Mouse (Mus musculus): ENCODE data around the gene S100a4. TPM values are rescaled to one million over a fixed set of nuclear protein-coding genes. Genes with fewer than 3 reads are reported as not detected.

S100a4 gene
- total RNA-seq, 2 experiments from 2014 or later: 12.7 to 14.4 TPM

GRCm38 (mm10) chr3:90599401-90599800 lies 4.2 kb upstream of the S100a4 start:
- DNase-seq (ENCODE audit: low spot score in 2 of 2): no peak

GRCm38 (mm10) chr3:90600036-90600435 lies 3.5 kb upstream of the S100a4 start:
- DNase-seq (ENCODE audit: low spot score in 2 of 2): no peak

GRCm38 (mm10) chr3:90600458-90601195 lies 2.9 kb upstream of the S100a4 start:
- no peak for DNase-seq (ENCODE audit: low spot score in 2 of 2)

GRCm38 (mm10) chr3:90601486-90602110 lies 2.0 kb upstream of the S100a4 start, which contains the start of gene Gm42674:
Gm42674 (plus strand) TSS chr3:90601904.
- no peak for DNase-seq (ENCODE audit: low spot score in 2 of 2)

GRCm38 (mm10) chr3:90604416-90604815 lies 845 bp downstream of the S100a4 start:
- peak; percentile 61 to 66 for DNase-seq (ENCODE audit: low spot score in 2 of 2)

- no peak for DNase-seq (ENCODE audit: low spot score in 2 of 2)
These were observed 1.5 kb downstream of the S100a4 start for GRCm38 (mm10) chr3:90605049-90605448.

GRCm38 (mm10) chr3:90605736-90606135 lies 2.2 kb downstream of the S100a4 start:
- DNase-seq (ENCODE audit: low spot score in 2 of 2): no peak

GRCm38 (mm10) chr3:90606185-90606584 lies 2.6 kb downstream of the S100a4 start:
- no peak for DNase-seq (ENCODE audit: low spot score in 2 of 2)

GRCm38 (mm10) chr3:90607361-90607760 lies 3.8 kb downstream of the S100a4 start:
- DNase-seq (ENCODE audit: low spot score in 2 of 2): no peak

GRCm38 (mm10) chr3:90608223-90608622 lies 4.7 kb downstream of the S100a4 start, which contains the start of gene S100a5:
S100a5 (plus strand) TSS chr3:90608523.
- no peak for DNase-seq (ENCODE audit: low spot score in 2 of 2)

- DNase-seq (ENCODE audit: low spot score in 2 of 2): no peak
These were observed 5.5 kb downstream of the S100a4 start for GRCm38 (mm10) chr3:90609102-90609501.

- no peak for DNase-seq (ENCODE audit: low spot score in 2 of 2)
These were observed 7.9 kb downstream of the S100a4 start for GRCm38 (mm10) chr3:90611494-90611893.

GRCm38 (mm10) chr3:90612061-90612460 lies 8.5 kb downstream of the S100a4 start:
- DNase-seq (ENCODE audit: low spot score in 2 of 2): no peak

GRCm38 (mm10) chr3:90612728-90613291 lies 9.2 kb downstream of the S100a4 start, which contains the start of gene S100a6:
S100a6 (plus strand) TSS chr3:90612882.
- DNase-seq (ENCODE audit: low spot score in 2 of 2): peak; percentile 62 to 66

- DNase-seq (ENCODE audit: low spot score in 2 of 2): no peak
These were observed 10.0 kb downstream of the S100a4 start for GRCm38 (mm10) chr3:90613461-90614147.

GRCm38 (mm10) chr3:90614148-90614530 lies 10.6 kb downstream of the S100a4 start:
- DNase-seq (ENCODE audit: low spot score in 2 of 2): no peak

- no peak for DNase-seq (ENCODE audit: low spot score in 2 of 2)
These were observed 11.2 kb downstream of the S100a4 start for GRCm38 (mm10) chr3:90614611-90615251.

- peak; percentile 72 to 78 for DNase-seq (ENCODE audit: low spot score in 2 of 2)
These were observed 11.8 kb downstream of the S100a4 start for GRCm38 (mm10) chr3:90615415-90615814.

GRCm38 (mm10) chr3:90615911-90616310 lies 12.3 kb downstream of the S100a4 start:
- DNase-seq (ENCODE audit: low spot score in 2 of 2): no peak

- no peak for DNase-seq (ENCODE audit: low spot score in 2 of 2)
These were observed 14.0 kb downstream of the S100a4 start for GRCm38 (mm10) chr3:90617586-90617985.

GRCm38 (mm10) chr3:90621552-90621951 lies 18.0 kb downstream of the S100a4 start:
- DNase-seq (ENCODE audit: low spot score in 2 of 2): no peak
